8 mouse cellular contexts compared by ENCODE assay signal in the genomic region with DNA sequence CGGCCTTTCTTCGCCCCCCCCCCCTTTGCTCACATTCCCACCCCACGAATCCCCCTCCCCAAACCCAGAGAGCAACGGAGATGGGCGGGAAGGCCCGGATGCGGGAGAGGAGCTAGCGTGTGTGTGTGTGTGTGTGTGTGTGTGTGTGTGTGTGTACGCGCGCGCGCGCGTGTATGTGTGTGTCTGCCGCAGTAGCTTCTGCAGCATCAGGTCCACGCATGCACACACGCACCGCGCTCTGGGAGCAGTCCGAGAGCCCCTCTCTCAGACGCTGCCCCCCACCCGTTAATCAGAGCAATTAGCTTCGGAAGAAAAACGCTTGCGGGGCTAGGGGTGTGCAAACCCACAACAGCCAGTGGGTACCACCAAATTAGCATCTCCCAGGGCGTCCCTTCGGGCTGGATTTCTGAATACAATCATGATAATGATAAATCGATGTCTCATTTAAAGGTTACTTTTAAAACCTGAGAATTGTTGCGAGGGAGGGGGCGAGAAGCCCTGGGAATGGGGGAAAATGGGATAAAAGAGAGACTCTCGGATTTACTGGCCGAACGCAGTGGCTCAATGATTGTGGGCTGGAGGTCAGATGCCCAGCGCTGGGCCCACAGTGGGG. TPM values are rescaled to one million over a fixed set of nuclear protein-coding genes. Genes with fewer than 3 reads are reported as not detected.
DNase-seq lines count a peak whose midpoint lies in the region; ATAC-seq lines count a peak whose summit lies in the region.

No protein-coding gene starts in this region.

- no peaks in the 10 kb centered on the region for H3K9me3 ChIP-seq in heart, embryonic 13.5 days
- H3K9me3 ChIP-seq in hindbrain, embryonic 10.5 days = no peaks in the 10 kb centered on the region
- no peaks in the 10 kb centered on the region for H3K9me3 ChIP-seq in midbrain, embryonic 13.5 days

- H3K4me2 ChIP-seq in heart, embryonic 13.5 days = peak overlapping the region; percentile 96
- peak overlapping the region; percentile 92 for H3K4me2 ChIP-seq in midbrain, embryonic 13.5 days (replicated peaks)

- WGBS in heart, embryonic 13.5 days = 1% methylated on average over 33 of the region's 35 CpGs
- WGBS in hindbrain, embryonic 10.5 days = under 1% methylated on average over 34 of the region's 35 CpGs
- under 1% methylated on average over 33 of the region's 35 CpGs for WGBS in midbrain, embryonic 13.5 days

- 0 out of 2 replicates have a peak overlapping the region, but pooled peaks have one; percentile 37 for H3K27ac ChIP-seq in heart, embryonic 13.5 days (replicated peaks)
- H3K27ac ChIP-seq in hindbrain, embryonic 10.5 days = peak overlapping the region; percentile 90
- H3K27ac ChIP-seq in midbrain, embryonic 13.5 days = peak overlapping the region; percentile 94

- H3K27me3 ChIP-seq in heart, embryonic 13.5 days (replicated peaks) = peaks cover 81% of the 10 kb centered on the region
- H3K27me3 ChIP-seq in hindbrain, embryonic 10.5 days (ENCODE audit: insufficient read depth, poor library complexity, severe bottlenecking) = peaks cover 100% of the 10 kb centered on the region
- H3K27me3 ChIP-seq in midbrain, embryonic 13.5 days = peaks cover 74% of the 10 kb centered on the region

- H3K4me1 ChIP-seq in heart, embryonic 13.5 days = peaks cover 56% of the 10 kb centered on the region
- peaks cover 74% of the 10 kb centered on the region for H3K4me1 ChIP-seq in hindbrain, embryonic 10.5 days (replicated peaks)
- H3K4me1 ChIP-seq in midbrain, embryonic 13.5 days (replicated peaks) = peaks cover 64% of the 10 kb centered on the region

- DNase-seq in heart, postnatal 14 days = no peak
- peak; percentile 46 for DNase-seq in thymus, postnatal 14 days
- no peak for DNase-seq in thymus, postnatal 36 days
- no peak for DNase-seq in hindbrain, embryonic 10.5 days (ENCODE audit: low spot score)
- no peak for DNase-seq in adrenal gland, postnatal 25 days
- no peak for DNase-seq in MN1 (ENCODE audit: low spot score)

- H3K4me3 ChIP-seq in heart, embryonic 13.5 days = peak overlapping the region; percentile 68
- H3K4me3 ChIP-seq in hindbrain, embryonic 10.5 days = peak overlapping the region; percentile 55
- peak overlapping the region; percentile 37 for H3K4me3 ChIP-seq in midbrain, embryonic 13.5 days (replicated peaks)

- no peaks in the 10 kb centered on the region for H3K36me3 ChIP-seq in heart, embryonic 13.5 days
- no peaks in the 10 kb centered on the region for H3K36me3 ChIP-seq in hindbrain, embryonic 10.5 days
- H3K36me3 ChIP-seq in midbrain, embryonic 13.5 days = no peaks in the 10 kb centered on the region

- intact Hi-C loops in heart, postnatal 14 days (cut with DNase I) = loop anchor here (5.0 kb wide), 1 partner anchor 73 kb away; no protein-coding TSS in a partner anchor

- ATAC-seq in heart, embryonic 13.5 days (ENCODE audit: extremely low read depth, insufficient number of reproducible peaks, low FRiP score, low TSS enrichment) = no peak
- ATAC-seq in midbrain, embryonic 13.5 days = peak; percentile 55

- H3K9ac ChIP-seq in heart, embryonic 13.5 days = peak overlapping the region; percentile 79
- H3K9ac ChIP-seq in midbrain, embryonic 13.5 days (replicated peaks) = peak overlapping the region; percentile 64

RNA-seq across cellular contexts. Expression of a gene that starts 13.1 kb away (rescaled TPM):
- 6.1 and 7.0 TPM in 2 replicates for polyA plus RNA-seq in heart, embryonic 13.5 days (2015; fragmentation: Nextera tagmentation; extraction: Ambion mirVana)
- total RNA-seq in heart, postnatal 14 days (2021) = 1 to 10 TPM; 6.0 to 6.1 TPM
- polyA plus RNA-seq in hindbrain, embryonic 10.5 days (2016; fragmentation: Nextera tagmentation; extraction: Ambion mirVana) = 11.2 and 13.0 TPM in 2 replicates
- 9.8 and 15.2 TPM in 2 replicates for polyA plus RNA-seq in midbrain, embryonic 13.5 days (2015; fragmentation: Nextera tagmentation; extraction: Ambion mirVana)
- 9.2 and 13.0 TPM in 2 replicates for total RNA-seq in adrenal gland, postnatal 25 days (2021)

RNA-seq across cellular contexts. Expression of a gene that starts 31.1 kb away (rescaled TPM):
- 17.6 and 18.9 TPM in 2 replicates for polyA plus RNA-seq in heart, embryonic 13.5 days (2015; fragmentation: Nextera tagmentation; extraction: Ambion mirVana)
- total RNA-seq in heart, postnatal 14 days (2021) = 1 to 10 TPM; 5.0 to 5.3 TPM
- polyA plus RNA-seq in hindbrain, embryonic 10.5 days (2016; fragmentation: Nextera tagmentation; extraction: Ambion mirVana) = 86.6 and 112 TPM in 2 replicates
- 34.7 and 35.5 TPM in 2 replicates for polyA plus RNA-seq in midbrain, embryonic 13.5 days (2015; fragmentation: Nextera tagmentation; extraction: Ambion mirVana)
- total RNA-seq in adrenal gland, postnatal 25 days (2021) = 8.9 and 9.8 TPM in 2 replicates

RNA-seq across cellular contexts. Expression of a gene that starts 32.2 kb away (rescaled TPM):
- polyA plus RNA-seq in heart, embryonic 13.5 days (2015; fragmentation: Nextera tagmentation; extraction: Ambion mirVana) = 8.0 and 9.5 TPM in 2 replicates
- total RNA-seq in heart, postnatal 14 days (2021) = 10 to 100 TPM; 15.2 to 17.8 TPM
- 4.4 and 8.2 TPM in 2 replicates for polyA plus RNA-seq in hindbrain, embryonic 10.5 days (2016; fragmentation: Nextera tagmentation; extraction: Ambion mirVana)
- polyA plus RNA-seq in midbrain, embryonic 13.5 days (2015; fragmentation: Nextera tagmentation; extraction: Ambion mirVana) = 14.1 and 16.3 TPM in 2 replicates
- total RNA-seq in adrenal gland, postnatal 25 days (2021) = 100 and 121 TPM in 2 replicates

Comparison
In these comparisons a context has a peak if more than half of its experiments do, and no peak if none do; other contexts are left out.
1. H3K27ac ChIP-seq: peak in every context shown above with its lines; median percentile 94 in midbrain, embryonic 13.5 days; 90 in hindbrain, embryonic 10.5 days; 37 in heart, embryonic 13.5 days.